Mouse (Mus musculus) liver, embryonic 14.5 days (tissue): ENCODE data around the gene Arhgef26.

Experiments
- CTCF ChIP-seq: IDR thresholded peaks from 2 replicates; pipeline ENCODE4 v1.5.1; 2016; ENCODE audit warnings: antibody characterized with exemption, low read depth, control low read depth
- EP300 ChIP-seq: IDR thresholded peaks from 2 replicates; pipeline ENCODE4 v1.6.1; 2016; ENCODE audit warnings: antibody characterized with exemption, low read depth

DNA sequence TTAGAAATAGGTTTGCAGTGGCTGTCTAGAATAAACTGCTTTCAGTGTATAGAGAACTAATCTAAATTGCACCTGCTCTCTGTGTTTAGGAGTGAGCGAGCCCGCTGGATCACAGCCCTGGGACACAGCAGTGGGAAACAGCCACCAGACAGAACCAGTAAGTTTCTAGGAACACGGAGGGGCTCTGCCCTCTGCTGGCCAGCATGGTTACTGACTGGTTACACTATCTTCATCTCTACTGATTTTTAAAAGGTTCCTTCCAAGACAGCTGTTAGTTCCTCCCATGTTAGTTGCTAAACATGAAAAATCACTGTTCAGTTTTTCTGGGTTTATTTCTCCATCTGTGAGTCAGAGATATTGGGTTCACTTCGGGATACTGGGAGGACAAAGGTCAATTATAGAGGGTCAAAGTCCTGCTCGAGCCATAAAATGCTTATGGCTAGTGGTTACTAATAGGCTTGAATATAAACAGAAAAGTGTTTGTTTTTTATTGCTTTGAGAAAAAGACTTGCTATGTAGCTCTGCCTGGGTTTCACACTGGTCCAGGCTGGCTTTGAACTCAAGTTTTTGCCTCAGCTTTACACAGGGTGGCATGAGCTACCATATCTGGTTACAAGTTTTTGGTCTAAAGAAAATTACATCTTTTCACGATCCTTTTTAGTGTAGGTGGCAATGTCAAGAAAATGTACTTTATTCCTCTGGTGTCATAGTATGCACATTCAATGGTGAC is 120.3 kb downstream of the Arhgef26 start:
- TF ChIP-seq CTCF: peak; percentile 69
- no peak for TF ChIP-seq EP300
